Comparison of ENCODE assay signal across 23 mouse cellular contexts in the genomic region with DNA sequence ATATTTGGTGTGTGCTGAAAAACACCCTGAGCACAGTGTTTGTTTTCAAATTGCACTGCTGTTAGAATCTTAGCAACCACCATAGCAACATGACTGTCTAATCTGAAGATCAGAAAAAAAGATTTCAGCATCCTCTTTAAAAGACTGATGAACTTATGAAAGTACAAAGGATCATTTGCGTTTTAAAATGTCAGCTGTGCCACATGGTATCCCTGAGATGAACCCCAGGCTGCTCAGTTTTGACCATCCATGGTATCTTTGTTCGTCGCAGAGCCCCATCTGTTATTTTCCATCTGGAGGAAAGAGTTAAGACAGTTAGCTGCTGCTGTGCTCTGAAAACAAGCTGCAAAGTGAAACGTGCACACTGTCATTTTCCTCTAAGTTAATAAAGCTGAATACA.
"Had no signal": no experiment of that assay in that cellular context is flagged by ENCODE, and none has a peak within 500 bp of the region (broad histone marks: within the 10 kb centered on the region; RNA-seq: fewer than 3 reads in every experiment).

No protein-coding gene starts in this region.

- H3K27ac ChIP-seq: heart, adult 2 months; heart, embryonic 13.5 days; heart, embryonic 15.5 days; hindbrain, embryonic 15.5 days; hindbrain, postnatal 0 days; kidney, embryonic 15.5 days; kidney, postnatal 0 days; limb, embryonic 13.5 days; limb, embryonic 15.5 days; liver, embryonic 12.5 days had no signal

- DNase-seq: gastrocnemius, postnatal 14 days; gastrocnemius, postnatal 36 days; heart, adult 11 months; heart, adult 2 months; heart, postnatal 14 days; heart, postnatal 36 days; kidney, adult 11 months; kidney, adult 2 months; kidney, adult 9 months; kidney, postnatal 14 days; kidney, postnatal 36 days; left cerebral cortex, postnatal 4 days had no signal

- H3K4me2 ChIP-seq: heart, embryonic 11.5 days; heart, embryonic 15.5 days; hindbrain, embryonic 15.5 days; kidney, embryonic 15.5 days; limb, embryonic 13.5 days; limb, embryonic 15.5 days; liver, embryonic 12.5 days had no signal

- ATAC-seq: hindbrain, postnatal 0 days; intestine, embryonic 16.5 days; liver, embryonic 12.5 days had no signal

- H3K4me3 ChIP-seq: heart, adult 2 months; heart, embryonic 13.5 days; heart, embryonic 15.5 days; hindbrain, embryonic 15.5 days; kidney, embryonic 15.5 days; limb, embryonic 13.5 days; limb, embryonic 15.5 days; liver, embryonic 12.5 days had no signal

- H3K4me1 ChIP-seq: heart, embryonic 15.5 days; hindbrain, embryonic 15.5 days; limb, embryonic 15.5 days; liver, embryonic 12.5 days had no signal

- H3K9me3 ChIP-seq: heart, embryonic 13.5 days; heart, embryonic 15.5 days; hindbrain, embryonic 15.5 days; kidney, embryonic 15.5 days; limb, embryonic 13.5 days; limb, embryonic 15.5 days; liver, embryonic 12.5 days had no signal

- H3K9ac ChIP-seq: heart, embryonic 13.5 days; heart, embryonic 15.5 days; hindbrain, embryonic 15.5 days; kidney, embryonic 15.5 days; limb, embryonic 13.5 days; limb, embryonic 15.5 days; liver, embryonic 12.5 days had no signal

- H3K27me3 ChIP-seq: heart, embryonic 13.5 days; heart, embryonic 15.5 days; hindbrain, embryonic 15.5 days; kidney, embryonic 15.5 days; limb, embryonic 13.5 days; limb, embryonic 15.5 days; liver, embryonic 12.5 days had no signal
